Mouse (Mus musculus) lung, postnatal 0 days (tissue): ENCODE data around the gene Reg3g. TPM values are rescaled to one million over a fixed set of nuclear protein-coding genes. Genes with fewer than 3 reads are reported as not detected.

Experiments used
- ATAC-seq: fragments of 200-750 bp; cut with Nextera tagmentation; 2 replicates; pipeline ENCODE4 v1.8.0; 2017; ENCODE audit warnings: moderate library complexity
- DNase-seq: peaks from one replicate; pipeline ENCODE4 v3.0.0-alpha.2; 2016; ENCODE audit warnings: low spot score
- H3K27ac ChIP-seq: fragments of 300-500 bp; sonication (generic); 2 replicates; pipeline ENCODE4 v1.5.1; 2014; ENCODE audit warnings: antibody characterized with exemption, mild to moderate bottlenecking, low read length, mixed read lengths
- H3K27me3 ChIP-seq: fragments of 300-500 bp; sonication (generic); replicated peaks from 2 replicates; pipeline ENCODE4 v1.6.1; 2014; ENCODE audit warnings: low read length, mixed read lengths; ENCODE audit not compliant: insufficient read depth
- H3K36me3 ChIP-seq: fragments of 300-500 bp; sonication (generic); 2 replicates; pipeline ENCODE4 v1.6.1; 2014; ENCODE audit warnings: low read length, mixed read lengths; ENCODE audit not compliant: insufficient read depth
- H3K4me1 ChIP-seq: fragments of 300-500 bp; sonication (generic); 2 replicates; pipeline ENCODE4 v1.6.1; 2014; ENCODE audit warnings: antibody characterized with exemption, low read depth, low read length, mixed read lengths; ENCODE audit not compliant: insufficient read depth
- H3K4me2 ChIP-seq: fragments of 300-500 bp; sonication (generic); replicated peaks from 2 replicates; pipeline ENCODE4 v1.6.1; 2014; ENCODE audit warnings: low read depth, mild to moderate bottlenecking, low read length, moderate library complexity, mixed read lengths
- H3K4me3 ChIP-seq: fragments of 300-500 bp; sonication (generic); 2 replicates; pipeline ENCODE4 v1.5.1; 2014; ENCODE audit warnings: low read depth, low read length
- H3K9ac ChIP-seq: fragments of 300-500 bp; sonication (generic); replicated peaks from 2 replicates; pipeline ENCODE4 v1.6.1; 2014; ENCODE audit warnings: low read depth, mild to moderate bottlenecking
- H3K9me3 ChIP-seq: fragments of 300-500 bp; sonication (generic); 2 replicates; pipeline ENCODE4 v1.6.1; 2016; ENCODE audit warnings: low read length, mixed read lengths
- CTCF ChIP-seq: IDR thresholded peaks from 2 replicates; pipeline ENCODE4 v1.5.1; 2016; ENCODE audit warnings: antibody characterized with exemption, mild to moderate bottlenecking
- EP300 ChIP-seq: IDR thresholded peaks from 2 replicates; pipeline ENCODE4 v1.6.1; 2016; ENCODE audit warnings: antibody characterized with exemption, mild to moderate bottlenecking, control low read depth
- WGBS: fragments of 180-500 bp; shearing (Covaris S2); extraction: QIAGEN DNeasy Blood & Tissue Kit; methylation state at CpG from one replicate; pipeline ENCODE4 v1.1.7; 2014; 5-methylcytosine and 5-hydroxymethylcytosine counted together
- polyA plus RNA-seq: library from polyadenylated mRNA; unstranded; fragments of >200 nt; fragmentation: Nextera tagmentation; extraction: Ambion mirVana; gene quantifications from 2 replicates; pipeline ENCODE4 v1.2.1, GENCODE M21; 2015

Reg3g gene
- polyA plus RNA-seq, 1 experiment from 2014 or later, result 87.0 TPM

GRCm38 (mm10) chr6:78469287-78469686 lies 615 bp upstream of the Reg3g start:
- H3K27me3 ChIP-seq, result no peaks in the 10 kb centered on the region

GRCm38 (mm10) chr6:78463266-78463665 lies 5.4 kb downstream of the Reg3g start:
- Histone ChIP-seq H3K9me3 (no peaks in the 10 kb centered on the region), H3K4me1 (no peaks in the 10 kb centered on the region), H3K4me2 (no peak overlapping the region), H3K9ac (no peak overlapping the region), H3K27me3 (no peaks in the 10 kb centered on the region), H3K27ac (no peak overlapping the region), H3K4me3 (no peak overlapping the region), H3K36me3 (no peaks in the 10 kb centered on the region)
- DNase-seq (no peak), ATAC-seq (no peak)
- TF ChIP-seq CTCF (no peak), EP300 (no peak)
- 67% methylated on average over 2 of the region's 2 CpGs for WGBS

More at GRCm38 (mm10) chr6:78469287-78469686, 615 bp upstream of the Reg3g start:
- Histone ChIP-seq H3K27ac (no peak overlapping the region), H3K4me1 (no peaks in the 10 kb centered on the region), H3K36me3 (no peaks in the 10 kb centered on the region), H3K9me3 (no peaks in the 10 kb centered on the region), H3K4me2 (no peak overlapping the region), H3K4me3 (no peak overlapping the region), H3K9ac (no peak overlapping the region)
- ATAC-seq (no peak), DNase-seq (no peak)
- TF ChIP-seq EP300 (no peak), CTCF (no peak)
- 52% methylated on average over 3 of the region's 3 CpGs for WGBS

- no peak overlapping the region for H3K4me3 ChIP-seq
- no peak overlapping the region for H3K9ac ChIP-seq
- H3K36me3 ChIP-seq, result no peaks in the 10 kb centered on the region
- no peaks in the 10 kb centered on the region for H3K27me3 ChIP-seq
- 45% methylated on average over 2 of the region's 2 CpGs for WGBS
- H3K9me3 ChIP-seq, result no peaks in the 10 kb centered on the region
- TF ChIP-seq EP300, result no peak
- TF ChIP-seq CTCF, result no peak
- no peaks in the 10 kb centered on the region for H3K4me1 ChIP-seq
- no peak overlapping the region for H3K27ac ChIP-seq
- ATAC-seq (no peak), DNase-seq (no peak)
- no peak overlapping the region for H3K4me2 ChIP-seq
Measured at GRCm38 (mm10) chr6:78462360-78462759, 6.3 kb downstream of the Reg3g start.

GRCm38 (mm10) chr6:78460191-78460825 lies 8.4 kb downstream of the Reg3g start:
- H3K9ac ChIP-seq, result no peak overlapping the region
- no peak overlapping the region for H3K27ac ChIP-seq
- H3K27me3 ChIP-seq, result no peaks in the 10 kb centered on the region
- DNase-seq, result no peak
- H3K9me3 ChIP-seq, result no peaks in the 10 kb centered on the region
- H3K36me3 ChIP-seq, result no peaks in the 10 kb centered on the region
- ATAC-seq, result no peak
- no peak overlapping the region for H3K4me2 ChIP-seq
- no peak for TF ChIP-seq EP300
- no peak for TF ChIP-seq CTCF
- H3K4me1 ChIP-seq, result no peaks in the 10 kb centered on the region
- H3K4me3 ChIP-seq, result no peak overlapping the region
- WGBS, result 52% methylated on average over 3 of the region's 3 CpGs

- Histone ChIP-seq H3K4me3 (no peak overlapping the region), H3K27ac (no peak overlapping the region), H3K27me3 (no peaks in the 10 kb centered on the region), H3K9ac (no peak overlapping the region), H3K9me3 (no peaks in the 10 kb centered on the region), H3K36me3 (no peaks in the 10 kb centered on the region), H3K4me1 (no peaks in the 10 kb centered on the region), H3K4me2 (no peak overlapping the region)
- TF ChIP-seq EP300, result no peak
- TF ChIP-seq CTCF, result no peak
- WGBS, result 79% methylated on average over 2 of the region's 2 CpGs
- no peak for DNase-seq
- ATAC-seq, result no peak
Measured at GRCm38 (mm10) chr6:78452804-78453203, 15.9 kb downstream of the Reg3g start.

- no peaks in the 10 kb centered on the region for H3K4me1 ChIP-seq
- no peaks in the 10 kb centered on the region for H3K36me3 ChIP-seq
- TF ChIP-seq CTCF (no peak), EP300 (no peak)
- ATAC-seq (no peak), DNase-seq (no peak)
- H3K4me3 ChIP-seq, result no peak overlapping the region
- no peaks in the 10 kb centered on the region for H3K27me3 ChIP-seq
- H3K9me3 ChIP-seq, result no peaks in the 10 kb centered on the region
- no peak overlapping the region for H3K27ac ChIP-seq
- no peak overlapping the region for H3K4me2 ChIP-seq
- H3K9ac ChIP-seq, result no peak overlapping the region
Measured at GRCm38 (mm10) chr6:78448409-78448808, 20.3 kb downstream of the Reg3g start.

- no peaks in the 10 kb centered on the region for H3K36me3 ChIP-seq
- H3K9me3 ChIP-seq, result no peaks in the 10 kb centered on the region
- no peak overlapping the region for H3K4me2 ChIP-seq
- 40% methylated on average over 1 of the region's 1 CpGs for WGBS
- no peak overlapping the region for H3K4me3 ChIP-seq
- H3K27ac ChIP-seq, result no peak overlapping the region
- DNase-seq (no peak), ATAC-seq (no peak)
- no peaks in the 10 kb centered on the region for H3K4me1 ChIP-seq
- no peak for TF ChIP-seq EP300
- no peak for TF ChIP-seq CTCF
- H3K9ac ChIP-seq, result no peak overlapping the region
- no peaks in the 10 kb centered on the region for H3K27me3 ChIP-seq
Measured at GRCm38 (mm10) chr6:78447202-78447601, 21.5 kb downstream of the Reg3g start.
